Mouse (Mus musculus): ENCODE data around the gene Hibch. TPM values are rescaled to one million over a fixed set of nuclear protein-coding genes. Genes with fewer than 3 reads are reported as not detected.
"Not testable (repeated sequence)": the region's sequence is repeated elsewhere in the genome, so short reads cannot be mapped to it uniquely, and the experiment has no call there.

Gene Hibch
- polyA plus RNA-seq, 1 experiment from 2014 or later = 22.3 TPM

DNA sequence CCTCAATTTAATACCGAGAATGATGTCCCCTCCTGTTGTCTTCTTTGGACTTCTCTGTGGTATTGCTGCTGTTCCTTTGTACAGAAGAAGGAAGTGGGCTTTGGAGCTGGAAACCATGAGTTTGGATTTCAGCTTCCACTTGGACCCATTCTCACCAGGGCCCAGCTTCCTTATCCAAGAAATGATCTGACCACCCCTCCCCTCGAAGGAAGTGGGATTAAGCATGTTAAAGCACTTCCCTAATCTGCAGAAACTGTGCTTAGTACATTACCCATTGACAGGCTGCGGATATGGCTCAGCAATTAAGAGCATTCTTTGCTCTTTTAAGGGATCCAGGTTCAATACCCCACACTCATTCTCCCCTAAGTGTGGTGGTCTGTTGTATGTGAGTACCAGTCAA, 65.1 kb downstream of the Hibch start:
- WGBS = 88% methylated on average over 3 of the region's 3 CpGs
- no peaks in the 10 kb centered on the region for H3K36me3 ChIP-seq
- H3K4me1 ChIP-seq = no peaks in the 10 kb centered on the region
- no peak for ATAC-seq (ENCODE audit: insufficient read depth, low FRiP score, low read depth)
- no peak overlapping the region for H3K9ac ChIP-seq
- H3K4me3 ChIP-seq (replicated peaks) = no peak overlapping the region
- no peak overlapping the region for H3K4me2 ChIP-seq
- no peaks in the 10 kb centered on the region for H3K27me3 ChIP-seq (replicated peaks)
- H3K9me3 ChIP-seq = no peaks in the 10 kb centered on the region
- no peak overlapping the region for H3K27ac ChIP-seq

DNA sequence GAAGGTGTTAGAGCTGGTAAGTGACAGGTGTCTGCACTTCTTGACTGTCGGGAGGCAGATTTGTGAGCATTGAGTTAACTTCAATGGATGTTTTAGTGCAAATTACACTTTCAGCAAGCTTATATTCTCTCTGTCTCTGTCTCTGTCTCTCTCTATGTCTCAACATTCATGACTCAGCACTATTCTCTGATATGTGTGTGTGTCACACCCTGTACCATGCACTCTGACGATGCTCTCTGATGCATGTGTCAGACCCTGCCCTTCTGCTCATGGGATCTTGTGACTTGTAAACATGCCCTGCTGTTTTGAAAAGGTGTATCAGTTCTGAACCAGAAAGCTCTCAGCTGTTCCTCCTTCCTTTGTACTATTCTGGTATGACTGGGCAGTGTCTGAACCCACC, 71.9 kb downstream of the Hibch start:
- Histone ChIP-seq H3K9me3 (no peaks in the 10 kb centered on the region), H3K4me2 (no peak overlapping the region), H3K27me3 (replicated peaks) (no peaks in the 10 kb centered on the region), H3K4me3 (replicated peaks) (no peak overlapping the region), H3K4me1 (no peaks in the 10 kb centered on the region), H3K27ac (no peak overlapping the region), H3K9ac (no peak overlapping the region), H3K36me3 (no peaks in the 10 kb centered on the region)
- WGBS = 82% methylated on average over 2 of the region's 2 CpGs
- no peak for ATAC-seq (ENCODE audit: insufficient read depth, low FRiP score, low read depth)

- not testable (repeated sequence) for H3K36me3 ChIP-seq; H3K27ac ChIP-seq; ATAC-seq (ENCODE audit: insufficient read depth, low FRiP score, low read depth); H3K4me3 ChIP-seq (replicated peaks); H3K27me3 ChIP-seq (replicated peaks); H3K4me2 ChIP-seq; H3K9me3 ChIP-seq; H3K9ac ChIP-seq; H3K4me1 ChIP-seq
These were observed 74.2 kb downstream of the Hibch start for GRCm38 (mm10) chr1:52918897-52919296.

GRCm38 (mm10) chr1:52924482-52924881, 79.8 kb downstream of the Hibch start:
- not testable (repeated sequence) for H3K27ac ChIP-seq; ATAC-seq (ENCODE audit: insufficient read depth, low FRiP score, low read depth); H3K4me1 ChIP-seq; H3K4me3 ChIP-seq (replicated peaks); H3K4me2 ChIP-seq; H3K9me3 ChIP-seq; H3K36me3 ChIP-seq; H3K27me3 ChIP-seq (replicated peaks); H3K9ac ChIP-seq
- WGBS = 77% methylated on average over 1 of the region's 1 CpGs

GRCm38 (mm10) chr1:52934494-52934893, 89.8 kb downstream of the Hibch start:
- ATAC-seq (ENCODE audit: insufficient read depth, low FRiP score, low read depth) = no peak
- no peaks in the 10 kb centered on the region for H3K9me3 ChIP-seq
- no peak overlapping the region for H3K4me3 ChIP-seq (replicated peaks)
- no peaks in the 10 kb centered on the region for H3K27me3 ChIP-seq (replicated peaks)
- H3K9ac ChIP-seq = no peak overlapping the region
- no peaks in the 10 kb centered on the region for H3K4me1 ChIP-seq
- 81% methylated on average over 5 of the region's 5 CpGs for WGBS
- H3K36me3 ChIP-seq = no peaks in the 10 kb centered on the region
- H3K27ac ChIP-seq = no peak overlapping the region
- no peak overlapping the region for H3K4me2 ChIP-seq

- Histone ChIP-seq H3K4me3 (replicated peaks) (no peak overlapping the region), H3K36me3 (no peaks in the 10 kb centered on the region), H3K27ac (no peak overlapping the region), H3K4me2 (no peak overlapping the region), H3K4me1 (no peaks in the 10 kb centered on the region), H3K27me3 (replicated peaks) (no peaks in the 10 kb centered on the region), H3K9ac (no peak overlapping the region), H3K9me3 (no peaks in the 10 kb centered on the region)
- no peak for ATAC-seq (ENCODE audit: insufficient read depth, low FRiP score, low read depth)
- 91% methylated on average over 1 of the region's 1 CpGs for WGBS
These were observed 94.3 kb downstream of the Hibch start for GRCm38 (mm10) chr1:52939021-52939420.

- Histone ChIP-seq H3K9ac (no peak overlapping the region), H3K27ac (no peak overlapping the region), H3K27me3 (replicated peaks) (no peaks in the 10 kb centered on the region)
These were observed 103.2 kb downstream of the Hibch start for GRCm38 (mm10) chr1:52947895-52948294.

DNA sequence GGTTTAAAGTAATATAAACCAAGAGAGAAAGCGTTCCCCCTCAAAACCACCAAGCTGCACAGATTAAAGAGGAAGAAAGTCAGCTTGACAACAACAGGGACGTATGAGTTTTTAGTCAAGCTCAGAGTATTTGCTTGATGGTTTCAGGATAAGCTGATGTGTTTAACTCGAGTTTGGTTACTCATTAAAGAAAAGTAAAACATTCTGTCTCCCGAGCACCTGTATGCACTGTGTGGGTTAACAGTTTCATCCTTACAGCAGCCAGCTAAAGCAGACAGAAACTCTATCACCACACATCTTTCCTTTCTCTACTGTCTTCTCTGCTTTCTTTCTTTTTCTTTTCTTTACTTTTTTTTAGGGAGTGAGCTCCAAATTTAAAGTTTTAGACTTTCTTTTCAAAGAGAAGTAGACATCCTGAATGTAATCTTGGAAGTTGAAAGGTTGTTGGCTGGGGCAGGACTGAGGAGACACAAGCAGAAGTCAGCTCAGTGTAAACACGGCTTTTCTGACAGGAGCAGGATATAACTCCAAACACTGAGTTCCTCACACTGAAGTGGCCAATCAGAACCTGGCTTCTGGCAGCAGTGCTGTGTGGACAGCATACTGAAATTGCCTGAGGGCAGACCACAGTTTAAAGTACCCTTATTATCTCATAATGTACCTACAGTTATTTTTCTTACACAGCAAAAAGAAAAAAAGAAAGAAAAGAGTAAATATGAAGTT, 106.6 kb downstream of the Hibch start:
- Histone ChIP-seq H3K9ac (no peak overlapping the region), H3K27me3 (replicated peaks) (no peaks in the 10 kb centered on the region), H3K27ac (no peak overlapping the region), H3K4me3 (replicated peaks) (no peak overlapping the region), H3K4me2 (peak overlapping the region; percentile 99; the same call in 1 of the 2 replicates), H3K4me1 (peaks cover 3% of the 10 kb centered on the region; the same call in 1 of the 2 replicates), H3K9me3 (no peaks in the 10 kb centered on the region), H3K36me3 (no peaks in the 10 kb centered on the region)
- 14% methylated on average over 5 of the region's 5 CpGs for WGBS
- ATAC-seq (ENCODE audit: insufficient read depth, low FRiP score, low read depth) = no peak; the same call in 1 of the 2 replicates

More at GRCm38 (mm10) chr1:52947895-52948294, 103.2 kb downstream of the Hibch start:
- no peak for ATAC-seq (ENCODE audit: insufficient read depth, low FRiP score, low read depth)
- no peaks in the 10 kb centered on the region for H3K36me3 ChIP-seq
- peaks cover 3% of the 10 kb centered on the region; the same call in 1 of the 2 replicates for H3K4me1 ChIP-seq
- no peak overlapping the region for H3K4me2 ChIP-seq
- 90% methylated on average over 5 of the region's 5 CpGs for WGBS
- H3K9me3 ChIP-seq = no peaks in the 10 kb centered on the region
- no peak overlapping the region for H3K4me3 ChIP-seq (replicated peaks)

- WGBS = 3% methylated on average over 5 of the region's 5 CpGs
- Histone ChIP-seq H3K9me3 (no peaks in the 10 kb centered on the region), H3K27me3 (replicated peaks) (no peaks in the 10 kb centered on the region), H3K9ac (peak overlapping the region; percentile 46; the same call in 1 of the 2 replicates), H3K27ac (no peak overlapping the region), H3K4me2 (peak overlapping the region; percentile 99), H3K4me3 (replicated peaks) (peak overlapping the region; percentile 60), H3K36me3 (no peaks in the 10 kb centered on the region), H3K4me1 (peaks cover 3% of the 10 kb centered on the region; the same call in 1 of the 2 replicates)
- ATAC-seq (ENCODE audit: insufficient read depth, low FRiP score, low read depth) = no peak
These were observed 107.4 kb downstream of the Hibch start for GRCm38 (mm10) chr1:52952143-52952542.

DNA sequence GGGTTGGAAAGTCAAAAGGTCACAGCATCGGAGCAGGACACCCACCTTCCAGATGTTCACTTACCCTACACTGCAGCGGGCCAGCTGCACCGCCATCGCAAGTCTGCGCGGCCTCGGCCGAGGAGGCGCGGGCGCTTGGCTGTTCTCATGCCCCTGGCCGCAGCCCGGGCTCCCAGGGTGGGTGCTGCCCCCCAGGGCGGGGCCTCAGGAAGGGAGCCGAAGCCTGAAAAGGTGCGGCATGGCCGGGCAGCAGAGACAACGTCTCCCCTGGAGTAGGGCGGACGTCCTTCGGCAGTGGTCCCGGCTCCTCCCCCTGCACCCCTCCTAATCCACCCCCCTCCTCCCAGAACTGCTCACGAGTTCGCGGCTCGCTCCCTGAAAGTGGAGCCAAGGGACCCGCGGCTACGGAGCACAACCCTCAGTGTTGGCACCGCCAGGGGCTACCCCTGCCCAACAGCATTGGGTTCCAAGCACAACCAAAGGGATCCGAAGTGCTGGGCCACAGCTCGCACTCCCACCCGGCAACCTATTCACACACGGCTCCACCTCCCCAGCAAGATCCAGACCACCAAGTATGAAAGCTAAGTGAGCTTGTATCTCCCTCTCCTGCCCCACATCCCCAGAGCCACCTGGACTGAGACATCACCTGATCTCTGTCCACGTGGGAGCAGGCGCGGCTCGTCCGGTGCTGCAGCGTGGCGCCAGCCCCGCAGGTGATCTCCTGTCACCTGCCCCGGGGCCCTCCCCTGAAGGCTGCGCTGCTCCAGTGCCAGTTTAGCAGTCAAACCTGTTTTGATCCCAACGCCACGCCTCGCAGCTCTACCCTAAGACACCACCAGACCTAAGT, 108.0 kb downstream of the Hibch start:
- Histone ChIP-seq H3K4me1 (peaks cover 3% of the 10 kb centered on the region; the same call in 1 of the 2 replicates), H3K27ac (no peak overlapping the region; the same call in 1 of the 2 replicates), H3K27me3 (replicated peaks) (no peaks in the 10 kb centered on the region), H3K4me2 (peak overlapping the region; percentile 99), H3K9me3 (no peaks in the 10 kb centered on the region), H3K4me3 (replicated peaks) (peak overlapping the region; percentile 60), H3K9ac (peak overlapping the region; percentile 46; the same call in 1 of the 2 replicates), H3K36me3 (no peaks in the 10 kb centered on the region)
- WGBS = under 1% methylated on average over 47 of the region's 47 CpGs
- ATAC-seq (ENCODE audit: insufficient read depth, low FRiP score, low read depth) = peak; percentile 89

DNA sequence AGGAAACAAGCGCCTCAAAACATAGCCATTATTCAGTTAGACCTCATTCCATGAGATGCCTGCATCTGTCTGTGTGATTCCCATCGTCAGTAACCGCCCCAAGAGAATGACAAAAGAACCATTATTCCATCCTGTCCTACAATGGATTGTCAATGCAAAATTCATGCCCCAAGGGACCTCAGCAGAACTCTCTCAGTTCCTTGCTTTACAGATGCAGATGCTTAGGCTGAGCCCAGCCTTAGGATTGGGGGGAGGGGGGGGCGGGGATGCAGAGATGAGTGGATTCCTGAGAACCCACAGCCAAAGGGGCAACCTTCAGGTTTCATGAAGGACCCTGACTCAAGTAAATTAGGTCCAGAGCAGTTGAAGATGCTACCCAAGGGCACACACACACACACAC, 108.8 kb downstream of the Hibch start:
- 37% methylated on average over 4 of the region's 4 CpGs for WGBS
- Histone ChIP-seq H3K4me1 (peaks cover 3% of the 10 kb centered on the region; the same call in 1 of the 2 replicates), H3K9me3 (no peaks in the 10 kb centered on the region), H3K27me3 (replicated peaks) (no peaks in the 10 kb centered on the region), H3K4me2 (peak overlapping the region; percentile 99), H3K27ac (no peak overlapping the region), H3K4me3 (replicated peaks) (peak overlapping the region; percentile 60; the same call in 1 of the 2 replicates), H3K36me3 (no peaks in the 10 kb centered on the region), H3K9ac (no peak overlapping the region)
- ATAC-seq (ENCODE audit: insufficient read depth, low FRiP score, low read depth) = no peak

DNA sequence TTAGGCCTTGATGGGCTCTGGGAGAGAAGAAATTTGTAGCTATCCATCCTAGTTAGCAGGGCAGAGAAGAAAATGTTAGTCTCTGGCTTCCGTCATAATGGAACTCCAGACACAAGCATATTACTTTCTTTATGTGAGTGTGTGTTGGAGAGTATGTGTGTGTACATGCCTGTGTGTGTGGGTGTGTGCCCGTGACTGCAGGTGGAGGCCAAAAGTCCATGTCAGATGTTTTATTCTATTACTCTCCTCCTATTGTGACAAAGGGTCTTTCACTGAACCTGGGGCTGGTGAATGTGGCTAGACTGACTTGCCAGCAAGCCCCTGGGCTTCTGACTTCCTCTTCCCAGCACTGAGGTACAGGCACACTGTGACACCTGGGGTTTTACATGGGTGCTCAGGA, 109.7 kb downstream of the Hibch start:
- H3K4me1 ChIP-seq = peaks cover 3% of the 10 kb centered on the region; the same call in 1 of the 2 replicates
- H3K4me2 ChIP-seq = no peak overlapping the region
- H3K27me3 ChIP-seq (replicated peaks) = no peaks in the 10 kb centered on the region
- WGBS = 77% methylated on average over 2 of the region's 2 CpGs
- H3K27ac ChIP-seq = no peak overlapping the region
- H3K36me3 ChIP-seq = no peaks in the 10 kb centered on the region
- no peaks in the 10 kb centered on the region for H3K9me3 ChIP-seq
- no peak for ATAC-seq (ENCODE audit: insufficient read depth, low FRiP score, low read depth)
- H3K4me3 ChIP-seq (replicated peaks) = no peak overlapping the region
- H3K9ac ChIP-seq = no peak overlapping the region
